Mouse (Mus musculus) MN1 (cell line): ENCODE data around the gene Rab39b.

ENCODE experiments used
- DNase-seq: peaks from one replicate; pipeline ENCODE4 v3.0.0-alpha.2; 2016; ENCODE audit warnings: low spot score

Rab39b gene

GRCm38 (mm10) chrX:75577582-75578324 is at the start of gene Rab39b:
TSS of gene Rab39b (minus strand) at chrX:75578231.
- peak; percentile 74 for DNase-seq

- DNase-seq: no peak
These were observed 508 bp upstream of the Rab39b start for GRCm38 (mm10) chrX:75578539-75578938.
